Mouse (Mus musculus) kidney, embryonic 16.5 days (tissue): Measurements from ENCODE around the gene Ap4b1. TPM values are rescaled to one million over a fixed set of nuclear protein-coding genes. Genes with fewer than 3 reads are reported as not detected.
"Not testable (repeated sequence)": the region's sequence is repeated elsewhere in the genome, so short reads cannot be mapped to it uniquely, and the experiment has no call there.

Source experiments
- ATAC-seq: fragments of 200-750 bp; cut with Nextera tagmentation; 2 replicates; pipeline ENCODE4 v1.8.0; 2017; ENCODE audit warnings: moderate TSS enrichment; ENCODE audit not compliant: low FRiP score, low TSS enrichment
- H3K27ac ChIP-seq: fragments of 300-500 bp; sonication (generic); 2 replicates; pipeline ENCODE4 v1.5.1; 2014; ENCODE audit warnings: low read length
- H3K27me3 ChIP-seq: fragments of 300-500 bp; sonication (generic); 2 replicates; pipeline ENCODE4 v1.6.1; 2014; ENCODE audit warnings: low read length, control low read depth, mixed read lengths; ENCODE audit not compliant: insufficient read depth
- H3K36me3 ChIP-seq: fragments of 300-500 bp; sonication (generic); 2 replicates; pipeline ENCODE4 v1.6.1; 2014; ENCODE audit warnings: low read length, control low read depth, mixed read lengths; ENCODE audit not compliant: insufficient read depth
- H3K4me1 ChIP-seq: fragments of 300-500 bp; sonication (generic); 2 replicates; pipeline ENCODE4 v1.6.1; 2014; ENCODE audit warnings: low read length, control low read depth, mixed read lengths; ENCODE audit not compliant: insufficient read depth
- H3K4me2 ChIP-seq: fragments of 300-500 bp; sonication (generic); replicated peaks from 2 replicates; pipeline ENCODE4 v1.6.1; 2014; ENCODE audit warnings: low read depth, low read length
- H3K4me3 ChIP-seq: fragments of 300-500 bp; sonication (generic); 2 replicates; pipeline ENCODE4 v1.5.1; 2014; ENCODE audit warnings: mild to moderate bottlenecking, low read length
- H3K9ac ChIP-seq: fragments of 300-500 bp; sonication (generic); replicated peaks from 2 replicates; pipeline ENCODE4 v1.6.1; 2014; ENCODE audit warnings: low read length
- H3K9me3 ChIP-seq: fragments of 300-500 bp; sonication (generic); 2 replicates; pipeline ENCODE4 v1.6.1; 2016; ENCODE audit warnings: low read length, control low read depth
- WGBS: fragments of 180-500 bp; shearing (Covaris S2); extraction: QIAGEN DNeasy Blood & Tissue Kit; methylation state at CpG from one replicate; pipeline ENCODE4 v1.1.7; 2014; 5-methylcytosine and 5-hydroxymethylcytosine counted together
- polyA plus RNA-seq: library from polyadenylated mRNA; unstranded; fragments of >200 nt; fragmentation: Nextera tagmentation; extraction: Ambion mirVana; gene quantifications from 2 replicates; pipeline ENCODE4 v1.2.1, GENCODE M21; 2015

The Ap4b1 gene
- polyA plus RNA-seq, 1 experiment from 2014 or later = 22.8 TPM

GRCm38 (mm10) chr3:103780271-103780670 lies 29.0 kb upstream of the Ap4b1 start:
- peaks cover 14% of the 10 kb centered on the region; the same call in 1 of the 2 replicates for H3K36me3 ChIP-seq
- H3K27ac ChIP-seq = no peak overlapping the region
- H3K4me2 ChIP-seq = no peak overlapping the region
- no peaks in the 10 kb centered on the region for H3K27me3 ChIP-seq
- 0 out of 2 replicates have a peak, but pooled peaks cover 4% of the 10 kb centered on the region for H3K4me1 ChIP-seq
- H3K4me3 ChIP-seq = no peak overlapping the region
- no peak for ATAC-seq
- 96% methylated on average over 3 of the region's 3 CpGs for whole genome bisulfite sequencing
- H3K9me3 ChIP-seq = no peaks in the 10 kb centered on the region
- no peak overlapping the region for H3K9ac ChIP-seq

GRCm38 (mm10) chr3:103780777-103781176 lies 28.5 kb upstream of the Ap4b1 start:
- Histone ChIP-seq H3K27me3 (no peaks in the 10 kb centered on the region), H3K9me3 (no peaks in the 10 kb centered on the region), H3K36me3 (peaks cover 14% of the 10 kb centered on the region; the same call in 1 of the 2 replicates), H3K4me2 (no peak overlapping the region), H3K4me3 (no peak overlapping the region), H3K4me1 (0 out of 2 replicates have a peak, but pooled peaks cover 6% of the 10 kb centered on the region), H3K27ac (no peak overlapping the region), H3K9ac (no peak overlapping the region)
- ATAC-seq = no peak
- WGBS = 83% methylated on average over 5 of the region's 5 CpGs

- ATAC-seq = no peak
- 83% methylated on average over 4 of the region's 4 CpGs for WGBS
- Histone ChIP-seq H3K4me2 (no peak overlapping the region), H3K36me3 (0 out of 2 replicates have a peak, but pooled peaks cover 3% of the 10 kb centered on the region), H3K9ac (no peak overlapping the region), H3K27me3 (no peaks in the 10 kb centered on the region), H3K27ac (no peak overlapping the region), H3K9me3 (no peaks in the 10 kb centered on the region), H3K4me3 (no peak overlapping the region), H3K4me1 (0 out of 2 replicates have a peak, but pooled peaks cover 6% of the 10 kb centered on the region)
These were observed 26.3 kb upstream of the Ap4b1 start for GRCm38 (mm10) chr3:103782844-103783609.

GRCm38 (mm10) chr3:103787225-103787624 lies 22.1 kb upstream of the Ap4b1 start:
- no peaks in the 10 kb centered on the region for H3K36me3 ChIP-seq
- WGBS = 55% methylated on average over 7 of the region's 7 CpGs
- H3K27ac ChIP-seq = no peak overlapping the region
- ATAC-seq = no peak
- H3K4me1 ChIP-seq = peaks cover 27% of the 10 kb centered on the region
- no peak overlapping the region for H3K4me2 ChIP-seq
- H3K9ac ChIP-seq = no peak overlapping the region
- H3K4me3 ChIP-seq = no peak overlapping the region
- H3K9me3 ChIP-seq = no peaks in the 10 kb centered on the region
- H3K27me3 ChIP-seq = no peaks in the 10 kb centered on the region

- Histone ChIP-seq H3K4me3 (peak overlapping the region; percentile 59; the same call in 1 of the 2 replicates), H3K27ac (no peak overlapping the region), H3K9ac (no peak overlapping the region), H3K9me3 (no peaks in the 10 kb centered on the region), H3K4me1 (peaks cover 27% of the 10 kb centered on the region), H3K36me3 (no peaks in the 10 kb centered on the region), H3K4me2 (peak overlapping the region; percentile 75), H3K27me3 (no peaks in the 10 kb centered on the region)
- WGBS = 77% methylated on average over 7 of the region's 7 CpGs
- ATAC-seq = no peak
These were observed 20.2 kb upstream of the Ap4b1 start for GRCm38 (mm10) chr3:103789096-103789495.

GRCm38 (mm10) chr3:103789891-103790345 lies 19.4 kb upstream of the Ap4b1 start:
- H3K27me3 ChIP-seq = no peaks in the 10 kb centered on the region
- H3K4me2 ChIP-seq = peak overlapping the region; percentile 75
- H3K27ac ChIP-seq = peak overlapping the region; percentile 61
- H3K9me3 ChIP-seq = no peaks in the 10 kb centered on the region
- ATAC-seq = no peak
- no peaks in the 10 kb centered on the region for H3K36me3 ChIP-seq
- H3K9ac ChIP-seq = peak overlapping the region; percentile 92
- 2% methylated on average over 14 of the region's 14 CpGs for WGBS
- H3K4me3 ChIP-seq = peak overlapping the region; percentile 59
- H3K4me1 ChIP-seq = peaks cover 25% of the 10 kb centered on the region

- peak overlapping the region; percentile 61 for H3K27ac ChIP-seq
- H3K27me3 ChIP-seq = no peaks in the 10 kb centered on the region
- peaks cover 22% of the 10 kb centered on the region for H3K4me1 ChIP-seq
- H3K36me3 ChIP-seq = no peaks in the 10 kb centered on the region
- ATAC-seq = peak; percentile 87
- under 1% methylated on average over 48 of the region's 61 CpGs for WGBS
- no peaks in the 10 kb centered on the region for H3K9me3 ChIP-seq
- H3K9ac ChIP-seq = peak overlapping the region; percentile 92
- peak overlapping the region; percentile 59 for H3K4me3 ChIP-seq
- peak overlapping the region; percentile 75 for H3K4me2 ChIP-seq
These were observed 18.8 kb upstream of the Ap4b1 start for GRCm38 (mm10) chr3:103790346-103791145.

- ATAC-seq = peak; percentile 97
- no peaks in the 10 kb centered on the region for H3K36me3 ChIP-seq
- peak within 1 kb of the TSS; percentile 59 for H3K4me3 ChIP-seq
- peaks cover 22% of the 10 kb centered on the region for H3K4me1 ChIP-seq
- no peaks in the 10 kb centered on the region for H3K9me3 ChIP-seq
- 11% methylated on average over 40 of the region's 49 CpGs for WGBS
- peak within 1 kb of the TSS; percentile 75 for H3K4me2 ChIP-seq
- H3K27me3 ChIP-seq = no peaks in the 10 kb centered on the region
- H3K27ac ChIP-seq = peak within 1 kb of the TSS; percentile 61
- H3K9ac ChIP-seq = peak within 1 kb of the TSS; percentile 92
These were observed 17.9 kb upstream of the Ap4b1 start, which contains the start of gene Hipk1 for GRCm38 (mm10) chr3:103791230-103792110. Hipk1 (minus strand) TSS chr3:103791563.

GRCm38 (mm10) chr3:103792111-103792406 lies 17.3 kb upstream of the Ap4b1 start:
- not testable (repeated sequence) for H3K9me3 ChIP-seq, H3K4me2 ChIP-seq, H3K9ac ChIP-seq, H3K4me3 ChIP-seq, ATAC-seq, H3K27ac ChIP-seq, H3K27me3 ChIP-seq, H3K36me3 ChIP-seq
- H3K4me1 ChIP-seq = peaks cover 22% of the 10 kb centered on the region
- WGBS = 79% methylated on average over 5 of the region's 5 CpGs
